Mouse (Mus musculus) heart, postnatal 0 days (tissue): ENCODE data around the gene Adssl1.
A peak's percentile ranks its signal among the peaks of the same experiment; 100 is the strongest.

Experiments
- CTCF ChIP-seq: IDR thresholded peaks from 2 replicates; pipeline ENCODE4 v1.5.1; 2016; ENCODE audit warnings: antibody characterized with exemption, control low read depth, low read depth
- EP300 ChIP-seq: IDR thresholded peaks from 2 replicates; pipeline ENCODE4 v1.6.1; 2016; ENCODE audit warnings: antibody characterized with exemption, low read depth

GRCm38 (mm10) chr12:112627097-112627881 lies 7.4 kb downstream of the Adssl1 start:
- no peak for TF ChIP-seq EP300
- peak; percentile 44 for TF ChIP-seq CTCF
